Mouse (Mus musculus): ENCODE measurements at regions not wholly inside any gene's neighbourhood (a gene's known extent, or its start where the extent isn't known, plus 50 kb on each side); places are given as distances from the start of the nearest gene placed in this dataset.
A peak's percentile ranks its signal among the peaks of the same experiment; 100 is the strongest.

GRCm38 (mm10) chr5:35162120-35162519 lies 56.6 kb upstream of the Lrpap1 start:
- Histone ChIP-seq H3K4me1 (replicated peaks) (peaks cover 32% of the 10 kb centered on the region), H3K9me3 (replicated peaks) (no peaks in the 10 kb centered on the region), H3K9ac (no peak overlapping the region), H3K27ac (no peak overlapping the region), H3K36me3 (no peaks in the 10 kb centered on the region), H3K27me3 (no peaks in the 10 kb centered on the region), H3K4me2 (no peak overlapping the region), H3K4me3 (no peak overlapping the region)
- 89% methylated on average over 3 of the region's 3 CpGs for WGBS
- ATAC-seq (replicated peaks; ENCODE audit: insufficient number of reproducible peaks, insufficient read depth, low FRiP score, low read depth), result no peak

DNA sequence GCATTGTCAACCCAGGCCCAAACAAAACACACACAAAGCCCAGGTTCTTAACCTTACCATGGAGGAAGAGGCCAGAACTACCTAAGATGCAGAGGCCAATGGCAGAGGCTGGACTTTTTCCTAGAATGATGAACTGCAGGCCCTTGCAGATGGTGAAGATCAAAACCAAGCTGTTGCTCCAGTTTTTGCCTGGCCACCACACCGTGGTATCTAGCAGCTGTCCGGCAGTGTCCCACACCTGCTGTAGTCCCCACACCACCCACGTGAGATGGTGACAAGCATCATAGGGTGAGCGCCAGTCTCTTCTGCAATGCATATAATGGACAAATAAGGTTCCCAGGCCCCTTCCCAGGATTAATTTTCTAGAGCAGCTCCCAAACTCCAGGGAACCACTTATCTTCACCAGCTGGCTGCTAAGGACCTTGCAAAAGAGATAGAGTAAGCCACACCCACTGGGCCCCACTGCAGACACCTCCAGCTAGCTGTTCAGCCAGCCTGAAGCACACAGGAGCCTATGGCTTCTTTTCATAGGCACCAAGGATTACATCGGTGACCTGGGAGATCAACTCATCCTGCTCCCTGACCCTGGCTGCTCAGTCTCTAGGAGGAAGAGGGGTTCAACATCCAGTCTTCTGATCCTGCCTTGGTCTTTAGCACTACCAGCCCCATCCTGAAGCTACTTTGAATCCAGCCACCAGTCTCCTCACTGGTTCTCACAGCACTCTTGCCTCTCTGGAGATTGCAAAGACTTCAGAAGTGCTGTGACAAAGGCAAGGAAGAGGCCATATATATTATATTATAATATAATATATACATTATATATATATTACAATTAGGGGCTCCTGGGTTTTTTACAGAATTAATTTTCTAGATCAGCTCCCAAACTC lies 55.6 kb upstream of the Lrpap1 start:
- no peak overlapping the region for H3K27ac ChIP-seq
- H3K9me3 ChIP-seq (replicated peaks), result no peaks in the 10 kb centered on the region
- H3K9ac ChIP-seq, result no peak overlapping the region
- H3K36me3 ChIP-seq, result no peaks in the 10 kb centered on the region
- no peaks in the 10 kb centered on the region for H3K27me3 ChIP-seq
- H3K4me3 ChIP-seq, result no peak overlapping the region
- no peak overlapping the region for H3K4me2 ChIP-seq
- no peak for ATAC-seq (replicated peaks; ENCODE audit: insufficient number of reproducible peaks, insufficient read depth, low FRiP score, low read depth)
- H3K4me1 ChIP-seq (replicated peaks), result peaks cover 30% of the 10 kb centered on the region
- WGBS, result 53% methylated on average over 5 of the region's 5 CpGs

GRCm38 (mm10) chr5:35159854-35160253 lies 54.3 kb upstream of the Lrpap1 start:
- WGBS, result 69% methylated on average over 4 of the region's 4 CpGs
- Histone ChIP-seq H3K9me3 (replicated peaks) (no peaks in the 10 kb centered on the region), H3K27ac (no peak overlapping the region), H3K4me1 (replicated peaks) (peaks cover 25% of the 10 kb centered on the region), H3K4me3 (no peak overlapping the region), H3K4me2 (no peak overlapping the region), H3K36me3 (no peaks in the 10 kb centered on the region), H3K9ac (no peak overlapping the region), H3K27me3 (no peaks in the 10 kb centered on the region)
- ATAC-seq (replicated peaks; ENCODE audit: insufficient number of reproducible peaks, insufficient read depth, low FRiP score, low read depth), result no peak

DNA sequence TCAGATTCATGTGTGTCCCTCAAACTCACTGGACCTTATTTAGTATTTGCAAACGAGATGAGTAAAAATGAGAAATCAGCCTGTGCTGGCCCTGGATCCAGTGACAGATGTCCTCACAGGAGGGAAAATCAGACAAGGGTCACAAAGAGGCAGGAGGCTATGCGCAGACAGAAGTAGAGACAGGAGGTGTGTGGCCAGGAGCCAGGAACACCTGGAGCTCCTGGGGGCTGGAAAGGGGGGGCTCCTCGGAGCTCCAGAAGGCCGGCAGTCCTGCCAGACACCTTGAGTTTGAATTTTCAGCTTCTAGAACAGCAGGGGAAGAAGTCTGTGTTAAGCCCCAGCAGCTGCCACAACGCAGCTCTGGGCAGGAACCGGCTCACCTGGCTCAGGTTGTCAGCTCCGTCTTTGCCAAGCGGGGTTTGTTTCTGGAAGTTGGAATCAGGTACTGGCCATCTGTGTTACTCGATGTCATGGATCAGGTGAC lies 53.7 kb upstream of the Lrpap1 start:
- Histone ChIP-seq H3K9me3 (replicated peaks) (no peaks in the 10 kb centered on the region), H3K27ac (0 out of 2 replicates have a peak overlapping the region, but pooled peaks have one; percentile 10), H3K36me3 (no peaks in the 10 kb centered on the region), H3K27me3 (no peaks in the 10 kb centered on the region), H3K4me3 (no peak overlapping the region), H3K4me1 (replicated peaks) (peaks cover 25% of the 10 kb centered on the region), H3K9ac (no peak overlapping the region), H3K4me2 (no peak overlapping the region)
- ATAC-seq (replicated peaks; ENCODE audit: insufficient number of reproducible peaks, insufficient read depth, low FRiP score, low read depth), result no peak
- WGBS, result 56% methylated on average over 9 of the region's 9 CpGs

DNA sequence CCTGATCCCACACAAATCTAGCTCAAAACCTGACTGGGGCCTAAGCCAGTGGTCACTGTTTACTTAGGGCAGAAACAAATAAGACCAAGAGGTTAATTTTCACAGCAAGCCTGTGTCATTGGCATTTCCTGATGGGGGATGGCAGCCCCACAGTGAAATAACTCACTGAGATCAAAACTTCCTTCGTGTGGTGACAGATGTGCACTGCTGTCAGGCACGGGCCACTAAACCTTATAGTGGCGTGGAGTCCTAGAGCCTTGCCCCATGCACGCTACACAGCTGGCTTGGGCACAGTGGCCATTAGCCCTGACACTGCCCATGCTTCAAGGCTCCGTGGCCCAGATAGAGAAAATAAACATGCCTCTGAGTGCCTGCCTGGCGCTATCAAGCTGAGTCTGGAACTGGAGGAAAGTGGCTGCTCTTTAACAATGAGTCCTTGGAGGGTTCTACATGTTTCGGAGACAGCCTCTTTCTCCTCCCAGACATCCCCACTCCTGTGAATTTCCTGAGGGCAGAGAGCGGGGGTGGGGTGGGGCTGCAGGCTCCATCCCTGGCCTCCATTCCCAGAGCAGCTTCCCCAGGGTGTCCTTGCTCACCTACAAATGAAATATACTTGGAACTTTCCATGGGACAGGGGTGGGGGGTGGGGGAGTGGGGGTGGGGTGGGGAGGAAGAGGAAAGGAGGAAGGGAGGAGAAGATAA lies 52.9 kb upstream of the Lrpap1 start:
- Histone ChIP-seq H3K4me3 (no peak overlapping the region), H3K36me3 (no peaks in the 10 kb centered on the region), H3K27me3 (no peaks in the 10 kb centered on the region), H3K4me2 (no peak overlapping the region), H3K4me1 (replicated peaks) (peaks cover 25% of the 10 kb centered on the region), H3K27ac (peak overlapping the region; percentile 29), H3K9ac (no peak overlapping the region), H3K9me3 (replicated peaks) (no peaks in the 10 kb centered on the region)
- ATAC-seq (replicated peaks; ENCODE audit: insufficient number of reproducible peaks, insufficient read depth, low FRiP score, low read depth), result peak; percentile 18; the same call in 1 of the 2 replicates
- WGBS, result 35% methylated on average over 8 of the region's 8 CpGs

GRCm38 (mm10) chr5:35156371-35156770 lies 50.8 kb upstream of the Lrpap1 start:
- Histone ChIP-seq H3K4me1 (replicated peaks) (peaks cover 29% of the 10 kb centered on the region), H3K4me3 (no peak overlapping the region), H3K27me3 (no peaks in the 10 kb centered on the region), H3K36me3 (no peaks in the 10 kb centered on the region), H3K9me3 (replicated peaks) (no peaks in the 10 kb centered on the region), H3K27ac (no peak overlapping the region), H3K4me2 (no peak overlapping the region), H3K9ac (no peak overlapping the region)
- no peak for ATAC-seq (replicated peaks; ENCODE audit: insufficient number of reproducible peaks, insufficient read depth, low FRiP score, low read depth)
- WGBS, result 60% methylated on average over 7 of the region's 7 CpGs

- H3K4me3 ChIP-seq, result no peak overlapping the region
- H3K36me3 ChIP-seq, result no peaks in the 10 kb centered on the region
- 90% methylated on average over 3 of the region's 3 CpGs for WGBS
- peaks cover 25% of the 10 kb centered on the region for H3K4me1 ChIP-seq (replicated peaks)
- H3K9me3 ChIP-seq (replicated peaks), result no peaks in the 10 kb centered on the region
- H3K9ac ChIP-seq, result no peak overlapping the region
- H3K27me3 ChIP-seq, result no peaks in the 10 kb centered on the region
- no peak overlapping the region for H3K4me2 ChIP-seq
- ATAC-seq (replicated peaks; ENCODE audit: insufficient number of reproducible peaks, insufficient read depth, low FRiP score, low read depth), result no peak
- no peak overlapping the region for H3K27ac ChIP-seq
Measured at GRCm38 (mm10) chr5:35155717-35156116, 50.2 kb upstream of the Lrpap1 start.

All from heart, embryonic 15.5 days (tissue).